Mouse (Mus musculus) heart, postnatal 0 days (tissue): ENCODE data around the gene Tmem131l.

Experiments used
- CTCF ChIP-seq: IDR thresholded peaks from 2 replicates; pipeline ENCODE4 v1.5.1; 2016; ENCODE audit warnings: antibody characterized with exemption, control low read depth, low read depth
- EP300 ChIP-seq: IDR thresholded peaks from 2 replicates; pipeline ENCODE4 v1.6.1; 2016; ENCODE audit warnings: antibody characterized with exemption, low read depth

DNA sequence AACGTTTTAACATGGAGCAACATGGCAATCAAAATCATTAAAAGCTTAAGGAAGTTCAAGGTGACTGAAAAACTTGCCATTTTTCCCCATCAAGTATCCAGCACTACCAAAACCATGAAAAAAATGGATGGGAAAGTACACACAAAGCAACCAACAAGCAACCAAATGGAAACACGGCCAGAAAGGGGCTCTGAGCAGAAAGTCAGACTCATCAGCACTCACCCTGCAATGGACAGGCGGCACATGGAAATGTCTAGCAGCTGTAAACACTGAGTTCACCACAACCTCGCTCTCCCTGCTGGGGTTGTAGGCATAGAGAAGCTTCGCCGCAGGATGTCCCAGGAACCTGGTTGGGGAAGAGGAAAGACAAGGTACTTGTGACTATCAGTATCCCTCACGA is 77.9 kb downstream of the Tmem131l start:
- no peak for TF ChIP-seq CTCF
- TF ChIP-seq EP300 = no peak
